Mouse (Mus musculus) bone marrow macrophage, adult 2 months (primary cell): Measurements from ENCODE around the gene Cdh18.

Source experiments
- CTCF ChIP-seq: IDR thresholded peaks from 2 replicates; pipeline ENCODE4 v1.5.1; 2012; ENCODE audit warnings: low read depth, mild to moderate bottlenecking, low read length, moderate library complexity
- POLR2A ChIP-seq: IDR thresholded peaks from 2 replicates; pipeline ENCODE4 v1.6.1; 2012; ENCODE audit warnings: mild to moderate bottlenecking, low read depth, low read length, borderline replicate concordance

DNA sequence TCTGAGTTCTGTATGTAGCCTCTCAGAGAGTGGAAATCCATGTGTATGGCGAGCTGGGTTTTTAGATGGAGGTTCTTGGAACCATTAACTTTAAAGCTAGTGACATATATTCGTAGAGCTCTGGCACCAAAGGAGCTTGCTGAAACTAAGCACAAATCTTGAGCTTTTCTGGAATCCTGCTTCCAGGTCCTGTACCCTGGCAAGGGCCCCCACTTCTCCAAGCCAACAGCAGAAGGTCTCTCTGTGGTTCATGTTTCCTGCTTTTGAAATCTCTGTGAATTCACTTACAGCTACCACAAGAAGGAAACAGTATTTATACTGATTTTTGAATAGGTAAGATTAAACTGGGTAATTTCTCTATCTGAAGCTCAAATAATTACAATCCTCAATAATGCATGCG lies 767.9 kb downstream of the Cdh18 start:
- no peak for TF ChIP-seq CTCF
- TF ChIP-seq POLR2A = no peak
